Mouse (Mus musculus) bone marrow macrophage, adult 2 months (primary cell): ENCODE data around the gene Gm17409. TPM values are rescaled to one million over a fixed set of nuclear protein-coding genes. Genes with fewer than 3 reads are reported as not detected.

ENCODE experiments used
- H3K27ac ChIP-seq: 2 replicates; pipeline ENCODE4 v1.5.1; 2012; ENCODE audit warnings: low read depth, low read length; ENCODE audit not compliant: insufficient read depth
- H3K4me1 ChIP-seq: 2 replicates; pipeline ENCODE4 v1.6.1; 2012; ENCODE audit warnings: low read length; ENCODE audit not compliant: control insufficient read depth, insufficient read depth
- H3K4me3 ChIP-seq: 2 replicates; pipeline ENCODE4 v1.5.1; 2012; ENCODE audit warnings: mild to moderate bottlenecking, low read length, moderate library complexity; ENCODE audit not compliant: insufficient read depth
- CTCF ChIP-seq: IDR thresholded peaks from 2 replicates; pipeline ENCODE4 v1.5.1; 2012; ENCODE audit warnings: low read depth, mild to moderate bottlenecking, low read length, moderate library complexity
- POLR2A ChIP-seq: IDR thresholded peaks from 2 replicates; pipeline ENCODE4 v1.6.1; 2012; ENCODE audit warnings: mild to moderate bottlenecking, low read depth, low read length, borderline replicate concordance
- polyA plus RNA-seq: library from polyadenylated mRNA; stranded (reverse); fragments of >200 nt; gene quantifications from 2 replicates; pipeline ENCODE4 v1.2.4, GENCODE M21; 2012; ENCODE audit not compliant: missing spikeins, insufficient read depth, insufficient read length

Gm17409 gene
- polyA plus RNA-seq, 1 experiment = not detected

- Histone ChIP-seq H3K4me3 (no peak overlapping the region), H3K4me1 (peaks cover 12% of the 10 kb centered on the region), H3K27ac (no peak overlapping the region)
- TF ChIP-seq CTCF (no peak), POLR2A (no peak)
Observed at GRCm38 (mm10) chr2:58495271-58495670, 25.4 kb downstream of the Gm17409 start.

GRCm38 (mm10) chr2:58496647-58497410 lies 26.9 kb downstream of the Gm17409 start:
- H3K4me1 ChIP-seq = peaks cover 12% of the 10 kb centered on the region
- peak overlapping the region; percentile 15; the same call in 1 of the 2 replicates for H3K4me3 ChIP-seq
- TF ChIP-seq CTCF (no peak), POLR2A (no peak)
- peak overlapping the region; percentile 62 for H3K27ac ChIP-seq

- TF ChIP-seq CTCF (no peak), POLR2A (no peak)
Observed at GRCm38 (mm10) chr2:58505306-58506090, 35.6 kb downstream of the Gm17409 start.

GRCm38 (mm10) chr2:58510192-58510591 lies 40.3 kb downstream of the Gm17409 start:
- peaks cover 2% of the 10 kb centered on the region for H3K4me1 ChIP-seq
- no peak overlapping the region for H3K4me3 ChIP-seq
- no peak overlapping the region for H3K27ac ChIP-seq
- TF ChIP-seq CTCF (no peak), POLR2A (no peak)

More at GRCm38 (mm10) chr2:58505306-58506090, 35.6 kb downstream of the Gm17409 start:
- peaks cover 2% of the 10 kb centered on the region for H3K4me1 ChIP-seq
- H3K4me3 ChIP-seq = no peak overlapping the region
- H3K27ac ChIP-seq = no peak overlapping the region

- no peak overlapping the region for H3K27ac ChIP-seq
- TF ChIP-seq CTCF = no peak
- TF ChIP-seq POLR2A = no peak
- H3K4me1 ChIP-seq = no peaks in the 10 kb centered on the region
- no peak overlapping the region for H3K4me3 ChIP-seq
Observed at GRCm38 (mm10) chr2:58513212-58513611, 43.3 kb downstream of the Gm17409 start.

- H3K4me1 ChIP-seq = no peaks in the 10 kb centered on the region
- TF ChIP-seq CTCF (no peak), POLR2A (no peak)
- H3K4me3 ChIP-seq = no peak overlapping the region
- H3K27ac ChIP-seq = no peak overlapping the region
Observed at GRCm38 (mm10) chr2:58514489-58514888, 44.6 kb downstream of the Gm17409 start.

- no peak for TF ChIP-seq CTCF
- no peak for TF ChIP-seq POLR2A
- Histone ChIP-seq H3K4me1 (no peaks in the 10 kb centered on the region), H3K27ac (no peak overlapping the region), H3K4me3 (no peak overlapping the region)
Observed at GRCm38 (mm10) chr2:58516000-58516399, 46.1 kb downstream of the Gm17409 start.

GRCm38 (mm10) chr2:58516920-58517319 lies 47.0 kb downstream of the Gm17409 start:
- Histone ChIP-seq H3K27ac (no peak overlapping the region), H3K4me3 (no peak overlapping the region), H3K4me1 (no peaks in the 10 kb centered on the region)
- TF ChIP-seq CTCF = no peak
- TF ChIP-seq POLR2A = no peak

- no peaks in the 10 kb centered on the region for H3K4me1 ChIP-seq
- TF ChIP-seq POLR2A (no peak), CTCF (no peak)
- H3K4me3 ChIP-seq = no peak overlapping the region
- no peak overlapping the region for H3K27ac ChIP-seq
Observed at GRCm38 (mm10) chr2:58518517-58518916, 48.6 kb downstream of the Gm17409 start.

Other genes with a start within 250 kb of the Gm17409 start
- 0.25 TPM in 1 of 2 replicates, not detected in the other for gene Acvr1c, start 112.2 kb upstream of the Gm17409 start, polyA plus RNA-seq
- gene Acvr1, start 97.0 kb downstream of the Gm17409 start, polyA plus RNA-seq = 11.2 and 14.2 TPM in 2 replicates
- gene Upp2, start 97.2 kb downstream of the Gm17409 start, polyA plus RNA-seq = 3.5 and 6.7 TPM in 2 replicates